Mouse (Mus musculus) B cell, adult 62 days (primary cell): ENCODE results near the gene Mpv17l. TPM values are rescaled to one million over a fixed set of nuclear protein-coding genes. Genes with fewer than 3 reads are reported as not detected.

Source experiments
- total RNA-seq: library from RNA; stranded (reverse); gene quantifications from 4 replicates; pipeline ENCODE4 v1.2.4, GENCODE M21; 2023

The Mpv17l gene
- 0.97 to 1.5 TPM (median 1.2 TPM) in 4 replicates for total RNA-seq

GRCm38 (mm10) chr16:13902888-13903483 is at the start of gene Mpv17l, which contains the start of gene Pdxdc1:
Gene Mpv17l (plus strand): TSS chr16:13903161.
Gene Pdxdc1 (minus strand): TSS chr16:13903131.

GRCm38 (mm10) chr16:13986574-13987478 is 83.9 kb downstream of the Mpv17l start, which contains the start of the genes 2900011O08Rik and Ifitm7:
Gene 2900011O08Rik (plus strand): TSS chr16:13986604.
Gene Ifitm7 (minus strand): TSS chr16:13986888.

Other genes starting within 250 kb of the Mpv17l start
- gene Parn, start 235.0 kb upstream of the Mpv17l start, total RNA-seq, result 38.9 to 47.0 TPM (median 45.2 TPM) in 4 replicates
- 57.3 to 67.8 TPM (median 63.3 TPM) in 4 replicates for gene Bfar, start 231.3 kb upstream of the Mpv17l start, total RNA-seq
- 24.4 to 33.1 TPM (median 27.7 TPM) in 4 replicates for gene 3110001I22Rik, start 231.2 kb upstream of the Mpv17l start, total RNA-seq
- not detected in 4 replicates for gene Pla2g10, start 172.2 kb upstream of the Mpv17l start, total RNA-seq
- gene Rrn3, start 122.5 kb upstream of the Mpv17l start, total RNA-seq, result 35.8 to 41.3 TPM (median 38.2 TPM) in 4 replicates
- 185 to 211 TPM (median 199 TPM) in 4 replicates for gene Ntan1, start 84.3 kb upstream of the Mpv17l start, total RNA-seq
- 75.6 to 85.4 TPM (median 83.1 TPM) in 4 replicates for gene Pdxdc1, start within 50 bp of the Mpv17l start, total RNA-seq
- not detected in 4 replicates for gene 2900011O08Rik, start 83.4 kb downstream of the Mpv17l start, total RNA-seq
- gene Ifitm7, start 83.7 kb downstream of the Mpv17l start, total RNA-seq, result not detected in 4 replicates